32 mouse cellular contexts compared by ENCODE assay signal in the genomic region with DNA sequence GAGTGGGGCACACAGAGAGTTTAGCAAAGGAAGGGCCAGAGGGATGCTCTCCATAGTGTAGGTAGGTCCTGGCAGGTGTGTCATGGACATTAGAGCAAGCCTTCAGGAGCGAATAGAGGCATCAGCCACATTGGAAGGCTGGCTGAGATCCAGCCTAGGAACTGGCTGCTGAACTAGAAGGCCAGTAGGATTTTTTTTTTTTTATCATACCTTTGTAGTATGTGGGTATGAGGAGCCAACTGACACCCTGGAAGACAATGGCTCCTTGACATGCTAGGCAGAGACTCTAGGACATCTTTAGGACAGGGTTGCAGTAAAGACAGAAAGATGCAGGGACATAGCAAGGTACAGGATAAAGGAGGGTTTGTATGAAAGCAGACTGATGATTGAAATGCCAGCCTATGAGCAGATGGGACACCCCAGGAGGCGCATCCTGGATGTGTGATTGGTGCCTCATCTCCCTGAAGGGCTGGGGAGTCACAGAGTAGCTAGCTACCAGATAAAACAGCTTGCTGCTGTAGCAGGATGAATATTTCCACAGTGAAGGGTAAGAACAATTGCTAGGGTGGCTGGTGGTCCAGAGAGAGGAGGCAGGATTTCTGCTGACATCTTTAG. TPM values are rescaled to one million over a fixed set of nuclear protein-coding genes. Genes with fewer than 3 reads are reported as not detected.
DNase-seq lines count a peak whose midpoint lies in the region; ATAC-seq lines count a peak whose summit lies in the region.
"Had no signal": no experiment of that assay in that cellular context is flagged by ENCODE, and none has a peak within 500 bp of the region (broad histone marks: within the 10 kb centered on the region; RNA-seq: fewer than 3 reads in every experiment).

No protein-coding gene starts in this region.

- WGBS in heart, embryonic 12.5 days, result 87% methylated on average over 2 of the region's 2 CpGs

- no peak overlapping the region for H3K4me3 ChIP-seq in heart, embryonic 12.5 days
- H3K4me3 ChIP-seq: embryonic facial prominence, embryonic 13.5 days; forebrain, embryonic 12.5 days; hindbrain, embryonic 13.5 days; layer of hippocampus, adult 2 months; limb, embryonic 10.5 days; limb, embryonic 15.5 days; liver, embryonic 13.5 days; midbrain, embryonic 12.5 days; myocyte; neural tube, embryonic 12.5 days had no signal

- 0 out of 2 replicates have a peak overlapping the region, but pooled peaks have one; percentile 25 for H3K9ac ChIP-seq in heart, embryonic 12.5 days
- H3K9ac ChIP-seq: embryonic facial prominence, embryonic 13.5 days; forebrain, embryonic 12.5 days; forebrain, postnatal 0 days; hindbrain, embryonic 13.5 days; limb, embryonic 15.5 days; liver, embryonic 13.5 days; midbrain, embryonic 12.5 days; neural tube, embryonic 12.5 days had no signal

- peaks cover 15% of the 10 kb centered on the region for H3K4me1 ChIP-seq in heart, embryonic 12.5 days (replicated peaks)

- no peak for DNase-seq in heart, adult 8-10 months (ENCODE audit: low spot score)
- peak; percentile 64 for DNase-seq in cerebellum, adult 11 months
- peak; percentile 68 for DNase-seq in cerebellum, adult 8-10 months
- DNase-seq in cerebellum, postnatal 25 days, result peak; percentile 81 to 85
- no peak for DNase-seq in frontal cortex, adult 2 months (ENCODE audit: extremely low spot score in 1 of 2, low spot score in 1 of 2)
- DNase-seq in right cerebral cortex, adult 18-20 months, result no peak
- DNase-seq in gastrocnemius, adult 18-20 months (ENCODE audit: low spot score), result no peak
- DNase-seq: adrenal gland, postnatal 25 days; forebrain, postnatal 0 days; gastrocnemius, postnatal 25 days; heart, postnatal 36 days; kidney, adult 11 months; kidney, postnatal 14 days; liver, embryonic 13.5 days; lung, adult 18-20 months; lung, postnatal 4 days; thymus, adult 2 months; thymus, postnatal 36 days had no signal

- no peak overlapping the region for H3K4me2 ChIP-seq in heart, embryonic 12.5 days
- H3K4me2 ChIP-seq: embryonic facial prominence, embryonic 13.5 days; forebrain, embryonic 12.5 days; hindbrain, embryonic 13.5 days; limb, embryonic 15.5 days; liver, embryonic 13.5 days; midbrain, embryonic 12.5 days; neural tube, embryonic 12.5 days had no signal

- ATAC-seq in heart, embryonic 12.5 days (ENCODE audit: insufficient number of reproducible peaks, low FRiP score), result no peak
- ATAC-seq: CD4-positive, CD25-positive, alpha-beta regulatory T cell, adult 4 months; forebrain, postnatal 0 days; inflammation-experienced regulatory T-cells, adult 6 months; lung, postnatal 0 days had no signal

- no peak overlapping the region for H3K27ac ChIP-seq in heart, embryonic 12.5 days (ENCODE audit: poor library complexity, severe bottlenecking)
- H3K27ac ChIP-seq: embryonic facial prominence, embryonic 13.5 days; forebrain, embryonic 12.5 days; hindbrain, embryonic 13.5 days; layer of hippocampus, adult 2 months; limb, embryonic 10.5 days; limb, embryonic 15.5 days; liver, embryonic 13.5 days; midbrain, embryonic 12.5 days; neural tube, embryonic 12.5 days had no signal

- H3K27me3 ChIP-seq in heart, embryonic 12.5 days (replicated peaks), result no peaks in the 10 kb centered on the region
- H3K27me3 ChIP-seq: embryonic facial prominence, embryonic 13.5 days; forebrain, embryonic 12.5 days; hindbrain, embryonic 13.5 days; limb, embryonic 15.5 days; liver, embryonic 13.5 days; megakaryocyte, embryonic 14.5 days; midbrain, embryonic 12.5 days; neural tube, embryonic 12.5 days had no signal

- H3K9me3 ChIP-seq in heart, embryonic 12.5 days (replicated peaks), result no peaks in the 10 kb centered on the region
- H3K9me3 ChIP-seq: embryonic facial prominence, embryonic 13.5 days; forebrain, embryonic 12.5 days; hindbrain, embryonic 13.5 days; limb, embryonic 10.5 days; limb, embryonic 15.5 days; liver, embryonic 13.5 days; megakaryocyte, embryonic 14.5 days; midbrain, embryonic 12.5 days; neural tube, embryonic 12.5 days had no signal

- no peaks in the 10 kb centered on the region for H3K36me3 ChIP-seq in heart, embryonic 12.5 days
- H3K36me3 ChIP-seq: embryonic facial prominence, embryonic 13.5 days; forebrain, embryonic 12.5 days; hindbrain, embryonic 13.5 days; limb, embryonic 10.5 days; limb, embryonic 15.5 days; liver, embryonic 13.5 days; midbrain, embryonic 12.5 days; neural tube, embryonic 12.5 days had no signal

RNA-seq across cellular contexts. Expression of a gene that starts 3.9 kb away (rescaled TPM):
- polyA plus RNA-seq in heart, embryonic 12.5 days (2016; fragmentation: Nextera tagmentation; extraction: Ambion mirVana), result 96.3 and 104 TPM in 2 replicates
- 100 to 1,000 TPM; 291 to 307 (median 299) TPM for total RNA-seq in heart, adult 8-10 months (2022)
- polyA plus RNA-seq in frontal cortex, adult 2 months (2012; rRNA removed), result 35.4 and 38.4 TPM in 2 replicates
- 10 to 100 TPM; 77.1 to 92.8 TPM for total RNA-seq in gastrocnemius, adult 18-20 months (2021)

Comparison
In these comparisons a context has a peak if more than half of its experiments do, and no peak if none do; other contexts are left out.
1. DNase-seq: peak in cerebellum, adult 11 months (single experiment), cerebellum, adult 8-10 months (single experiment) and cerebellum, postnatal 25 days (2 of 2); none in heart, adult 8-10 months (single experiment), frontal cortex, adult 2 months (0 of 2), right cerebral cortex, adult 18-20 months (single experiment) and gastrocnemius, adult 18-20 months (single experiment).